Mouse (Mus musculus) thymus, adult 2 months (tissue): ENCODE measurements at regions not wholly inside any gene's neighbourhood (a gene's known extent, or its start where the extent isn't known, plus 50 kb on each side); places are given as distances from the start of the nearest gene placed in this dataset.

Source experiments
- CTCF ChIP-seq: fragments of 200-500 bp; IDR thresholded peaks from 2 replicates; pipeline ENCODE4 v1.5.1; 2012; ENCODE audit warnings: mild to moderate bottlenecking, control low read depth, low read length, moderate library complexity, borderline replicate concordance; ENCODE audit not compliant: control insufficient read depth, poor library complexity, insufficient read depth; ENCODE audit errors: extremely low read depth
- POLR2A ChIP-seq: fragments of 200-500 bp; IDR thresholded peaks from 2 replicates; pipeline ENCODE4 v1.6.1; 2012; ENCODE audit warnings: mild to moderate bottlenecking, low read length, control low read depth, moderate library complexity; ENCODE audit not compliant: control insufficient read depth, poor library complexity, insufficient read depth; ENCODE audit errors: extremely low read depth

DNA sequence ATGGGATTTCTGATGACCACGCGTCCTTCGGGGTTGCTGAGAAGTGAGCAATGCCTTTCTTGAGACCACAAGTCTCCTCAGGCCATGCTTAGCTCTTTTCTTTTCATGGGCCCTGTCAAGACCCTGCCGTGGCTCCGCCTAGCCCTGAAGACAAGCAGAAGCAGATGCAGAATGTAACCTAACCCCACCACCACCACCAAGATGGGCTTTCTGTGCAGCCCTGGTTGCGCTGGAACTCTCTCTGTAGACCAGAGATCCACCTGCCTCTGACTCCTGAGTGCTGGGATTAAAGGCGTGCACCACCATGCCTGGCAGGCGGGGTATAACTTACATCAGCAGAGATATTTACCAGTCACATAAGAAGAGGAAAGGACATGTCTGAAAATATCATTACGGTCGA lies 199.4 kb upstream of the Mphosph6 start:
- TF ChIP-seq CTCF (no peak), POLR2A (no peak)
